Mouse (Mus musculus): ENCODE data around the gene 4930412O13Rik.

The 4930412O13Rik gene

GRCm38 (mm10) chr2:9886921-9887610, 6.0 kb downstream of the 4930412O13Rik start:
- no peak for TF ChIP-seq GATA4 (IDR thresholded peaks at IDR 0.05; ENCODE audit: insufficient replicate concordance, low read length)

GRCm38 (mm10) chr2:9887636-9888035, 6.6 kb downstream of the 4930412O13Rik start:
- TF ChIP-seq GATA4 (IDR thresholded peaks at IDR 0.05; ENCODE audit: insufficient replicate concordance, low read length): no peak

DNA sequence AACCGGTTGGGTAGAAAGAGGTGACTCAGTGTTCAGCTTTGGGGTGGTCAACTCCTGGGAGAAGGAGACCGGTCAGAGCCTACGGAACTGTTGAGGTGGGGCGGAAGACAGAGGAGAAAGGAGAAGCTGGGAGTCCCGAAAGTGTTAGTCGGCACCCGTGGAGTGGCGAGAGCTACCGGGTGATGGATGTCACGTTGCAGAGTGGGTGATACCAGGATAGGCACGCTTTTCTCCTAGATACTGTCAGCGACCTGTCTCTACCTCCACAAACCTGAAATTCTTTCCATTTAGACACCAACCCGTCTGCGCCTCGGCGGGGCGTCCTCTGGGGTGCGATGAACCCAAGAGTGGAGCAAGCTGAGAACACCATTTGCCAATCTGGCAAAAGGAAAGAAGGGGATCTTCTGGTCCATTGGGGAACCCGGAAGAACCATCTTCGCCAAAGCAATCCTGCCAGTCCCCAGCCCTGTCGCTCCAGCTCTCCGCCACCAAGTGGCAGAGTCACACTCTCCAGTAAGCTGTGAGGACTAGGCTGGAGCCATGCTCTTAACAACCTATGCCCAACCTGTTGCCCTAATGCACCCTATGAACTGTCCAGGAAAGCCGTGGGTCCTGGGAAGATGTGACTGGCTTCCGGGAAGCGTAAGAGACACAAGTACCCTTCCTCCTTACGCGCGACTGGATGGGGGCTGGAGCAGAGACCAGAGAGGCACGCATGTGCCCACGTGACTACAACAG, 8.0 kb downstream of the 4930412O13Rik start, which contains the start of gene 9230102O04Rik:
Gene 9230102O04Rik, minus strand, starts transcription at position 628 of the 738 bp plus-strand sequence.
- no peak for TF ChIP-seq GATA4 (IDR thresholded peaks at IDR 0.05; ENCODE audit: insufficient replicate concordance, low read length)

DNA sequence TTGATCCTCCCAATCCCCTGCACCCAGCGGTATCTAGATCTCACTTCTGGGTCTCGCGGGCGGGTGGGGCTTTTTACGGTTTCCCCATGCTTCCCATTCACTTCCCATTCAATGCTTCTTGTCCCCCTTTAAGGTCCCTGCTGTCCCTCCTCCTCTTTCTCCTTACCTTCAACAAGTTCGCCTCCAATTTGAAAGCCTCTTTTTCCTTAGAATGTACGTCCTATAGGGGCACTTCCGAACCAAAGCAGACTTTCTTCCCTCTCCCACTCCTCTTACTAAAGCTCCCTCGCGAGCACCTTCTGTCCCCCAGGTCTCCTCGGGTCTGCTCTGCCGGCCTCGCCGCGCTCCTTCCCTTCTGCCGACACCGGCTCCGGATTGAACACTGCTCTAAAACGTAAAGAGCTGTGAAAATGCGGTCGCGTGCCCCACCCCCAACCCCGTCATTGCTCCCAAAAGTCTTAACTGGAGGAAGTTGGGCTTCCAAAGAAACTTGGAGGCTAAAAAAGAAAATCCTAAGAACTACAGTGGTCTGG, 8.7 kb downstream of the 4930412O13Rik start, which contains the start of gene Gata3:
Gene Gata3, minus strand, starts transcription at position 384 of the 533 bp plus-strand sequence.
- TF ChIP-seq GATA4 (IDR thresholded peaks at IDR 0.05; ENCODE audit: insufficient replicate concordance, low read length): no peak

GRCm38 (mm10) chr2:9890251-9890650, 9.2 kb downstream of the 4930412O13Rik start:
- TF ChIP-seq GATA4 (IDR thresholded peaks at IDR 0.05; ENCODE audit: insufficient replicate concordance, low read length): no peak

DNA sequence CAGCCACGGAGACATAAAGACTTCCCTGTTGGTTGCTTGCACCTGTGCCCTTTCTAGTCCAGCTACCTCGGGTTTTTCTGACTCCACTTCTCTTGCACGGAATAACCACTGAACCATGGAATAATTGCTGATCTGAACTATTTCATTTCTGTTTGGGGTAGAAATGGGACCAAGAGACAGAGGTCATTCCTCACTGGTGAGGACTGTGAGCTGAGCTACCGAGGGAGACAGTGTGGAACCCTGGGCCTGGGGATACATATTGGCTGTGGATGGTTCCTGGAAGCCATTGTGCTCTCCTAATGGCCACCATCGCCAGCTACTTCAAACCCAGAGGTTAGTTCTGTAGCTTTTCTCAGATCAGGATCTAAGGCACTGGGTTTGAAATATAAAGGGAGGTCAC, 9.9 kb downstream of the 4930412O13Rik start:
- no peak for TF ChIP-seq GATA4 (IDR thresholded peaks at IDR 0.05; ENCODE audit: insufficient replicate concordance, low read length)

DNA sequence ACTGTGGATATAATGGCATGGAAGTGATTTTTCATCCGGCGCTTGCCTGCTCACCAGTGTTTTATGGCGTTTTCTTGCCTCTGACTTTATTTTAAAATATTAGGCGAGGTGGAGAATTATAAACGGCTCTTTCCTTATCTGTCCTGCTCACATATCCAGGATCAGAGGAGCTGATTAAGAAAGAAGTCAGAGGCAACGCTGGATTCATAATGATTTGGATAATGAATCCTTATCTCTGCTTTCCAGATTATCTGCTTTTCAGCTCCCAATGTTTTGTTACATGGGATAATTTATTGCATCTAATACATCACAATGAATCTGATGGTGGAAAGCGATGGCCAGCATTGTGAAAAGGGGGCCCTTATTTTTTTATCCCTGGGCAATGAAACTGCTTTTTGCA, 11.5 kb downstream of the 4930412O13Rik start:
- TF ChIP-seq GATA4 (IDR thresholded peaks at IDR 0.05; ENCODE audit: insufficient replicate concordance, low read length): no peak

DNA sequence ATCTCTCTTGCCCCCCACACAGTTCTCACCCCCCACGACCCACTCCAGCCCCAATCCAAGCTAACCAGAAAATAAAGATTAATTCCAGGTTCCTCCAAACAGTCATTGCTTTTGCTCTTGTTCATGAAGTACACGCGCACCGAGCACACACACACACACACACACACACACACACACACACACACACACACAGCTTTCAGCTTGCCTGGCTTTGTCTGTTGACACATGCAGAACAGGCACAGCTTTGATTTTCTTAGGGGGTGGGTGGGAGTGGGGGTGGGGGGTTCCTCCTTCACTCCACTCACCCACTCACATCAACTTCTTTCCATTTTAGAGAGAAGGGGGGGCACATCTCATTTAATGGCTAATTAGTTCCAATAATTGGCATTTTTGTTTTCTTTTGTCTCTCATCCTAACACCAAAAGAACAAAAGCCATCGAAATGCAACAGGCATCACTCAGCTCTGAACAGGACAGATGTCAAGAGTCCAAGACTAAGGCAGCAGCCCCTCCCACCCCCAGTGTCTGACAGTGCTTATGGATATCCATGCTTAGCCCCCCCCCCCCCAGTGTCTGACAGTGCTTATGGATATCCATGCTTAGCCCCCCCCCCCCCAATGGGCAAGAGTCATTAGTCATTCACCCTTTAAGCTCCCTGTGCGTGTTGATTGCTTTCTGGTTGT, 12.4 kb downstream of the 4930412O13Rik start:
- no peak for TF ChIP-seq GATA4 (IDR thresholded peaks at IDR 0.05; ENCODE audit: insufficient replicate concordance, low read length)

- no peak for TF ChIP-seq GATA4 (IDR thresholded peaks at IDR 0.05; ENCODE audit: insufficient replicate concordance, low read length)
These were observed 14.0 kb downstream of the 4930412O13Rik start for GRCm38 (mm10) chr2:9894836-9895593.

GRCm38 (mm10) chr2:9896097-9896770, 15.2 kb downstream of the 4930412O13Rik start:
- TF ChIP-seq GATA4 (IDR thresholded peaks at IDR 0.05; ENCODE audit: insufficient replicate concordance, low read length): no peak

GRCm38 (mm10) chr2:9897846-9898245, 16.8 kb downstream of the 4930412O13Rik start:
- no peak for TF ChIP-seq GATA4 (IDR thresholded peaks at IDR 0.05; ENCODE audit: insufficient replicate concordance, low read length)

GRCm38 (mm10) chr2:9903854-9904560, 23.0 kb downstream of the 4930412O13Rik start:
- no peak for TF ChIP-seq GATA4 (IDR thresholded peaks at IDR 0.05; ENCODE audit: insufficient replicate concordance, low read length)

- TF ChIP-seq GATA4 (IDR thresholded peaks at IDR 0.05; ENCODE audit: insufficient replicate concordance, low read length): no peak
These were observed 24.9 kb downstream of the 4930412O13Rik start for GRCm38 (mm10) chr2:9905995-9906394.

GRCm38 (mm10) chr2:9917602-9918001, 36.5 kb downstream of the 4930412O13Rik start:
- no peak for TF ChIP-seq GATA4 (IDR thresholded peaks at IDR 0.05; ENCODE audit: insufficient replicate concordance, low read length)

All from liver, adult (tissue).